Mouse (Mus musculus): ENCODE results near the gene Abhd17c. TPM values are rescaled to one million over a fixed set of nuclear protein-coding genes. Genes with fewer than 3 reads are reported as not detected.
A peak's percentile ranks its signal among the peaks of the same experiment; 100 is the strongest.
"Not testable (repeated sequence)": the region's sequence is repeated elsewhere in the genome, so short reads cannot be mapped to it uniquely, and the experiment has no call there.

The Abhd17c gene
- polyA plus RNA-seq, 1 experiment from 2014 or later: 34.9 TPM

DNA sequence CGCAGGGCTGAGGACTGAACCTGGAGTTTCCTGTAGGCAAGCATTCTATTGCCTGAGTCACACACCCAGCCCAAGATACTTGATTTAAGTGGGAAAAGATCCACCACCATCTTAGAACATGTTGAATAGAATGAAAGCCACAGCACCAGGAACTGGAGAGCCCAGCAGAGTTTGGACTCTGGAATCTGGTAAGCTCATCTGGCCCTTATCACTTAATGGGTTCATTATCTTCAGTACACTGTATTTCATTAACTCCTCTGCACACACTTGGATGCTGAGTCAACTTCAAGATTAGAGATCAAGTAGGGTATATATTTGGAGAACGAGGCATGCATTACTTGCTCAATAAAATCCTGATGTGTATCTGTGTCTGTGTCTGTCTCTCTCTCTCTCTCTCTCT is 27.1 kb upstream of the Abhd17c start:
- not testable (repeated sequence) for ATAC-seq (ENCODE audit: low read depth); H3K4me3 ChIP-seq (ENCODE audit: low read depth, low read length); H3K9ac ChIP-seq (ENCODE audit: low read depth, low read length); H3K9me3 ChIP-seq (ENCODE audit: control insufficient read depth, low read length); H3K4me1 ChIP-seq (ENCODE audit: control insufficient read depth, insufficient read depth, low read length); H3K27ac ChIP-seq (replicated peaks; ENCODE audit: low read depth, low read length); H3K27me3 ChIP-seq (replicated peaks; ENCODE audit: control insufficient read depth, insufficient read depth, low read length); H3K4me2 ChIP-seq (ENCODE audit: low read depth, low read length); DNase-seq (ENCODE audit: low spot score); H3K36me3 ChIP-seq (ENCODE audit: control insufficient read depth, insufficient read depth, low read length)
- 89% methylated on average over 2 of the region's 2 CpGs for WGBS

DNA sequence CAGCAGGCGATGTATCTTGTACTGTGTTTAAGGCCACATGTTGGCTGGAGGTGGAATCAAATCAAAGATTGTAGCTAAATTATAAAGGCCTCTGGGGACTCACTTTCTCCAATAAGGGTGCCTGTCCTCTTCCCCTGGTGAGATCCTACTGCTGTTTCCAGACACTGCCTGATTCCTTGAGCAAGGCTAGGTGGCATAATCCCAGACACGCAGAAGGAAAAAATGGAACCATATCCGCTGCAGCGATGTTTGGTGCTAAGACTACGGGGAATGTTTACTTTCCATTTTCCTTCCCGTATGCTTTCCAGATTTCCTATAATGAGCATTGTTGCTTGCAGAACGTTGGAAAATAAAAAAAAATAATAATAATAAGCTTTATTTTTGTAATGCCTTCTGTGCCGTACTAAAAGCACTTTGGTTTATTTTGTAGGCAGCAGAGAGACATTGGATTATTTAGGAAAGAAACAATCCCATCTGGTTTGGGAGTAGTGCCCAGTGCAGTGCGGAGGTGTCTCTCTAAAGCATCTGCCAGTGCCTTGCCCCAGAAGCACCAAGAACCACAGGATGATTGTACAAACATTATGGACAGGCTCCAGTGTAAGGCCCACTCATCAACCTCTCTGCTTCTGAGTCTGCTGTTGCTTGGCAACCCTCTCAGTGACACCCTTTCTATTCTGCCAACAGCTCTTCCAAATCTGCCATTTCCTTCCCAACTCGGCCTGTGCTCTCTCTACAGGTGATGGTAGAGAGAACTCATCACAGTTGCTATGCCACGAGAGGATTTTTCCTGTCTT is 23.2 kb upstream of the Abhd17c start:
- Histone ChIP-seq H3K9me3 (ENCODE audit: control insufficient read depth, low read length) (no peaks in the 10 kb centered on the region), H3K27me3 (replicated peaks; ENCODE audit: control insufficient read depth, insufficient read depth, low read length) (no peaks in the 10 kb centered on the region), H3K36me3 (ENCODE audit: control insufficient read depth, insufficient read depth, low read length) (no peaks in the 10 kb centered on the region), H3K27ac (replicated peaks; ENCODE audit: low read depth, low read length) (no peak overlapping the region), H3K4me3 (ENCODE audit: low read depth, low read length) (no peak overlapping the region), H3K9ac (ENCODE audit: low read depth, low read length) (no peak overlapping the region), H3K4me2 (ENCODE audit: low read depth, low read length) (no peak overlapping the region), H3K4me1 (ENCODE audit: control insufficient read depth, insufficient read depth, low read length) (no peaks in the 10 kb centered on the region)
- no peak for ATAC-seq (ENCODE audit: low read depth)
- DNase-seq (ENCODE audit: low spot score): no peak
- 71% methylated on average over 11 of the region's 11 CpGs for WGBS

DNA sequence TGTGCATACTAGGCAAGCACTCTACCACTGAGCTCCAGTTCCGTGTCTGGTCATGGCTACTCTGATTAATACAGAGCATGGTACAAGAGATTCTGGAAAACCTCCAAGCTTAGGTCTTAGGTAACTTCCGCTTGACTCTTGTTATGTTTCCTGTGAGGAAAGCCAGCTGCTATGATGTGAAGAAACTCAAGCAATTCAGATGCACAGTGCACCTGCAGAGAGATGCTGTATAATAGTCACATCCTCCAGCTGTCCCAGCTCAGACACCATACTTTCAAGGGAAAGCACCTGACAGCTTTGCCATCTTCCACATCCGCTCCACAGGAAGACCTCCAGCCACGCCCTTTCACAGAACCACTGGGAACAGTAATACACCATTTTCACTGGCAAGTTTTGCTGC is 21.7 kb upstream of the Abhd17c start:
- DNase-seq (ENCODE audit: low spot score) (no peak), ATAC-seq (ENCODE audit: low read depth) (no peak)
- Histone ChIP-seq H3K27ac (replicated peaks; ENCODE audit: low read depth, low read length) (no peak overlapping the region), H3K4me1 (ENCODE audit: control insufficient read depth, insufficient read depth, low read length) (no peaks in the 10 kb centered on the region), H3K27me3 (replicated peaks; ENCODE audit: control insufficient read depth, insufficient read depth, low read length) (no peaks in the 10 kb centered on the region), H3K9me3 (ENCODE audit: control insufficient read depth, low read length) (no peaks in the 10 kb centered on the region), H3K36me3 (ENCODE audit: control insufficient read depth, insufficient read depth, low read length) (no peaks in the 10 kb centered on the region), H3K4me3 (ENCODE audit: low read depth, low read length) (no peak overlapping the region), H3K9ac (ENCODE audit: low read depth, low read length) (no peak overlapping the region), H3K4me2 (ENCODE audit: low read depth, low read length) (no peak overlapping the region)
- 76% methylated on average over 4 of the region's 4 CpGs for WGBS

DNA sequence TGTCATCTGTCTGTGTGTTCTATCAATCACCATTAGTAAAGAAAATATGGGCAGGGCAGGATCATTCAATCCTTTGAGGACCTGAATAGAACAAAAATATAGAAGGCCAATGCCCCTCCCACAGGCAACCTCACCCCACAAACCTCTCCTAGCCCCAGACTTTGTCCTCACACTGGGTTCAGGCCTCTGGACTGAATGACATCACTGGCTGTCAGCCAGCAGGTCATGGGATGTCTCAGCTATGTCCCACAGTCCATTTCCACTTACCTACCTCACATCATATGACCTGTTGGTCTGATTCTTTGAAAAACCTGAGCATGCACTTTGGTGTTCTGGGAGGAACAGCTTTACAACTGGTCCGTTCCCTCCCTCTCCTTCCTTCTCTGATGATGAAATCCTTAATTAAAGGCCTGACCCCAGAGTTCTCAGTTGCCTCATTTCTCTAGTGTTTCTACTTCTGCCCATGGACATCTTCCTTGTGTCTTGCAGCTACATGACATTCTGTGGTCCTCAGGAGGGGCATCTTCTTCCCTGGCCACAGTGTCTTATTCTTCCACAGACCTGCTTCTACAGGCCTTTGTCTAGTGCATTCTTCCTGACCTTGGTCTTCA is 19.6 kb upstream of the Abhd17c start:
- 87% methylated on average over 1 of the region's 1 CpGs for WGBS
- H3K4me1 ChIP-seq (ENCODE audit: control insufficient read depth, insufficient read depth, low read length): no peaks in the 10 kb centered on the region
- ATAC-seq (ENCODE audit: low read depth): no peak

DNA sequence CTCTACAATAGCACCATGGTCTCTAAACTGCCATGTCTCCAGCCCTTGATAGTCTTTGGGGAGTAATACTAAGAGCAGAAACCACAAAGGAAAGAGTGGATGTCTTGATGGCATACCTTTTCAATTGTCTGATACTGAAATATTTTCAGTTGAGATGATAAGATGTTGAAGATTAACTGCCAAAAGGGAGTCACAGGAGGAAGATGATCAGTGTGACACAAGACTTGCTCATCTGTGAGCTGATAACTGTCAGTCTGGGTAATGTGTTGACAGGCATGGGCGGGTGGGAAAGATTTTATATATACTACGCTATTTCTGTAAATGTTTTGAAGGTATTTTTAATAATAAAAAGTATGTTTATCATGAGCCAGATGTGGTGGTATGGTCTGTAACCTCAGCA is 16.7 kb upstream of the Abhd17c start:
- no peaks in the 10 kb centered on the region for H3K36me3 ChIP-seq (ENCODE audit: control insufficient read depth, insufficient read depth, low read length)
- DNase-seq (ENCODE audit: low spot score) (no peak), ATAC-seq (ENCODE audit: low read depth) (no peak)
- H3K27ac ChIP-seq (replicated peaks; ENCODE audit: low read depth, low read length): no peak overlapping the region
- H3K4me3 ChIP-seq (ENCODE audit: low read depth, low read length): no peak overlapping the region
- no peak overlapping the region for H3K9ac ChIP-seq (ENCODE audit: low read depth, low read length)
- H3K4me2 ChIP-seq (ENCODE audit: low read depth, low read length): no peak overlapping the region
- no peaks in the 10 kb centered on the region for H3K4me1 ChIP-seq (ENCODE audit: control insufficient read depth, insufficient read depth, low read length)
- no peaks in the 10 kb centered on the region for H3K9me3 ChIP-seq (ENCODE audit: control insufficient read depth, low read length)
- H3K27me3 ChIP-seq (replicated peaks; ENCODE audit: control insufficient read depth, insufficient read depth, low read length): no peaks in the 10 kb centered on the region
- WGBS: 83% methylated on average over 2 of the region's 2 CpGs

More for the DNA sequence above, 19.6 kb upstream of the Abhd17c start:
- Histone ChIP-seq H3K4me3 (ENCODE audit: low read depth, low read length) (no peak overlapping the region), H3K27ac (replicated peaks; ENCODE audit: low read depth, low read length) (no peak overlapping the region), H3K9ac (ENCODE audit: low read depth, low read length) (no peak overlapping the region), H3K36me3 (ENCODE audit: control insufficient read depth, insufficient read depth, low read length) (no peaks in the 10 kb centered on the region), H3K27me3 (replicated peaks; ENCODE audit: control insufficient read depth, insufficient read depth, low read length) (no peaks in the 10 kb centered on the region), H3K9me3 (ENCODE audit: control insufficient read depth, low read length) (no peaks in the 10 kb centered on the region), H3K4me2 (ENCODE audit: low read depth, low read length) (no peak overlapping the region)
- no peak for DNase-seq (ENCODE audit: low spot score)

DNA sequence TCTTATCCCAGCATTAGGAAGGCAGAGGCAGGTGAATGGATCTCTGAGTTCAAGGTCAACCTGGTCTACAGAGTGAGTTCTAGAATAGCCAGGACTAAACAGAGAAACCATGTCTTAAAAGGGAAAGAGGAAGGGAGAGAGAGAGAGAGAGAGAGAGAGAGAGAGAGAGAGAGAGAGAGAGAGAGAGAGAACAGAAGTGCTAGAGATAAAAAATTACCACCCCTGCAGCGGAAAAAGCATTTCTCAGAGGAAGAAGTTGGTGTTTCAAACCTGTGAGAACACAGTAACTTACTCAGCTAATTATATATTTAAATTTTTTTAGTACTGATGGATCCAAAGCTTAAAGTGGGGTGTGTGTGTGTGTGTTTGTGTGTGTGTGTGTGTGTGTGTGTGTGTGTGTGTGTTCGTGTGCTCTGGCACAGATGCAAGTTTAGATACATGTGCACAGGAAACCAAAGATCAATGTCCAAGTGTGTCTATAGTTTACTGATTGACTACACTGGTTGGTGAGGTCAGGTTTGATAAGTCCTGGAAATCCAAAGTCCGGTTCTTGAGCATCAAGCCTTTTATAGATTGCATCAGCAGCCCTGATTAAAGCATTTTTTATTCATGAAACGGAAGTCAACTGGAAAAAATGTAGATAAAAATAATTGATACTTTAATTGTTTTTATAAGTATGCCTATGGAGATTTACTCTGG is 15.2 kb upstream of the Abhd17c start:
- 78% methylated on average over 4 of the region's 4 CpGs for WGBS
- H3K9ac ChIP-seq (ENCODE audit: low read depth, low read length): no peak overlapping the region
- no peak overlapping the region for H3K4me3 ChIP-seq (ENCODE audit: low read depth, low read length)
- no peak overlapping the region for H3K4me2 ChIP-seq (ENCODE audit: low read depth, low read length)
- no peaks in the 10 kb centered on the region for H3K27me3 ChIP-seq (replicated peaks; ENCODE audit: control insufficient read depth, insufficient read depth, low read length)
- ATAC-seq (ENCODE audit: low read depth) (no peak), DNase-seq (ENCODE audit: low spot score) (no peak)
- H3K27ac ChIP-seq (replicated peaks; ENCODE audit: low read depth, low read length): no peak overlapping the region
- no peaks in the 10 kb centered on the region for H3K4me1 ChIP-seq (ENCODE audit: control insufficient read depth, insufficient read depth, low read length)
- no peaks in the 10 kb centered on the region for H3K9me3 ChIP-seq (ENCODE audit: control insufficient read depth, low read length)
- no peaks in the 10 kb centered on the region for H3K36me3 ChIP-seq (ENCODE audit: control insufficient read depth, insufficient read depth, low read length)

DNA sequence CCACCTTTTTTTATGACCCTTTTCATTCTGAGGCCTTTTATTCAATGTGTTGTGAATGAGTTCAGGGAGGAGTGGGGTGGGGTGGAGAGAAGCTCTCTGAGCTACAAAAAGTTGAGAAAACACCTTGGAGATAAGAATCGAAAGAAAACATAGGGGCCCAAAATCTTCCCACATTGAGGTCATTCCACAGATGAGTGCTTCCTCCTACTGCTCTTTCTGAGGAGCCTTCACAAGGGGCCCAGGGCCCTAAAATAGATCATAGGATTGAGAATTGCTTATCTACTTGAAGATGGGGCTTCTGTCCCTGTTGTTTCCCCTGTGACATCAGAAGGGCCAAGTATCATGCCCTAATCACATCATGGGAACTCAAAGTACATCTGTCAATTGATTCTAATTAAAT is 14.3 kb upstream of the Abhd17c start:
- DNase-seq (ENCODE audit: low spot score) (no peak), ATAC-seq (ENCODE audit: low read depth) (no peak)
- no peaks in the 10 kb centered on the region for H3K36me3 ChIP-seq (ENCODE audit: control insufficient read depth, insufficient read depth, low read length)
- no peaks in the 10 kb centered on the region for H3K4me1 ChIP-seq (ENCODE audit: control insufficient read depth, insufficient read depth, low read length)
- no peaks in the 10 kb centered on the region for H3K9me3 ChIP-seq (ENCODE audit: control insufficient read depth, low read length)
- no peak overlapping the region for H3K9ac ChIP-seq (ENCODE audit: low read depth, low read length)
- WGBS: 70% methylated on average over 1 of the region's 1 CpGs
- H3K4me2 ChIP-seq (ENCODE audit: low read depth, low read length): no peak overlapping the region
- H3K4me3 ChIP-seq (ENCODE audit: low read depth, low read length): no peak overlapping the region
- H3K27me3 ChIP-seq (replicated peaks; ENCODE audit: control insufficient read depth, insufficient read depth, low read length): no peaks in the 10 kb centered on the region
- no peak overlapping the region for H3K27ac ChIP-seq (replicated peaks; ENCODE audit: low read depth, low read length)

DNA sequence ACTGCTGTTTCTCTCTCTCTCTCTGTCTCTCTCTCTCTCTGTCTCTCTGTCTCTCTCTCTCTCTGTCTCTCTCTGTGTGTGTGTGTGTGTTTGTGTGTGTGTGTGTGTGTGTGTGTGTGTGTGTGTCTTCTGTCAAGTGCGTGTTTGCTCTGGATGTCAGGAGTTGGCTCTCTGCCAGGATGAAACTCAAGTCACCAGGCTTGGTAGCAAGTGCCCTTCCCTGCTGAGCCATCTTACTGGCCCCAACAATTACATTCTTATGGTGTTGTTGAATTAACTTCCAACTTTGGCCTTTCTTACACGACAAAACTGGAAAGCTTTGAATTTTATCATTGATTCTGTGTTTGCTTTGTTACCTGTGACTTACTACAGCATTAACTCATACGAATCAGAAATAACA is 13.6 kb upstream of the Abhd17c start:
- no peak overlapping the region for H3K9ac ChIP-seq (ENCODE audit: low read depth, low read length)
- H3K9me3 ChIP-seq (ENCODE audit: control insufficient read depth, low read length): no peaks in the 10 kb centered on the region
- DNase-seq (ENCODE audit: low spot score) (peak; percentile 32), ATAC-seq (ENCODE audit: low read depth) (no peak)
- H3K4me2 ChIP-seq (ENCODE audit: low read depth, low read length): no peak overlapping the region
- H3K4me1 ChIP-seq (ENCODE audit: control insufficient read depth, insufficient read depth, low read length): no peaks in the 10 kb centered on the region
- no peak overlapping the region for H3K4me3 ChIP-seq (ENCODE audit: low read depth, low read length)
- H3K27ac ChIP-seq (replicated peaks; ENCODE audit: low read depth, low read length): no peak overlapping the region
- H3K36me3 ChIP-seq (ENCODE audit: control insufficient read depth, insufficient read depth, low read length): no peaks in the 10 kb centered on the region
- H3K27me3 ChIP-seq (replicated peaks; ENCODE audit: control insufficient read depth, insufficient read depth, low read length): no peaks in the 10 kb centered on the region
- WGBS: 53% methylated on average over 3 of the region's 3 CpGs

Measured in embryonic facial prominence, embryonic 14.5 days (tissue).